Mouse (Mus musculus): ENCODE measurements around the gene Olfr720. TPM values are rescaled to one million over a fixed set of nuclear protein-coding genes. Genes with fewer than 3 reads are reported as not detected.

Gene Olfr720
- polyA plus RNA-seq (2012; rRNA removed), result not detected in 2 replicates

DNA sequence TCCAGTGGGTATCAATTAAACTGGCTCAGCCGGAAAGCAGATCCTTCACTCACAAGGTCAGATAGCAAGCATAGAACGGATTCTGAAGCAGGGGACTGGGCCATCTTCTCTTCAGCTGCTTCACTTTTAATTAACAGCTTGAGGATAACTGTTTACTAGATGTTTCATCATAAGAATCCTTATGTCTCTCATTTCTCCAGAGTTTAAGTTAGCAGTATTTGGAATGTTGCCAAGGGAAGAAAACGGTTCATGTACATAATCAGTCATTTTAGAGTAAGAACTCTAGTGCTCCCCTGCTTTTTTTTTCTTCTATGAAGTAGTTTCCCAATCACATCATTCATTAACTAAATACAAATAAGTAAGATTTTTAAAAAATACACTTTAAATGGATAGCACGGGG, at the start of gene Olfr720:
Gene Olfr720, minus strand, starts transcription at position 101 of the 400 bp plus-strand sequence.
- WGBS, result 57% methylated on average over 4 of the region's 4 CpGs
- Histone ChIP-seq H3K4me1 (ENCODE audit: control insufficient read depth, insufficient read depth, low read length) (no peaks in the 10 kb centered on the region), H3K4me3 (replicated peaks; ENCODE audit: extremely low read depth, low read depth, low read length) (no peak within 1 kb of the TSS)
- no peak for DNase-seq
- no peak for TF ChIP-seq POLR2A (IDR thresholded peaks at IDR 0.05; ENCODE audit: borderline replicate concordance, extremely low read depth, low read depth, low read length)
- no peak for TF ChIP-seq CTCF (IDR thresholded peaks at IDR 0.05; ENCODE audit: insufficient read depth, low read length)

Other genes with a start within 250 kb of the Olfr720 start
- gene Atxn7, start 225.4 kb downstream of the Olfr720 start, polyA plus RNA-seq (2012; rRNA removed), result 33.4 and 39.4 TPM in 2 replicates
- gene Thoc7, start 225.0 kb downstream of the Olfr720 start, polyA plus RNA-seq (2012; rRNA removed), result 9.2 and 13.3 TPM in 2 replicates
- gene Psmd6, start 65.9 kb downstream of the Olfr720 start, polyA plus RNA-seq (2012; rRNA removed), result 18.1 and 23.1 TPM in 2 replicates
- gene Olfr31, start 136.0 kb upstream of the Olfr720 start, polyA plus RNA-seq (2012; rRNA removed), result not detected in 2 replicates
- 89.7 and 119 TPM in 2 replicates for gene Il3ra, start 159.4 kb upstream of the Olfr720 start, polyA plus RNA-seq (2012; rRNA removed)
- not detected in 2 replicates for gene Olfr721-ps1, start 214.5 kb upstream of the Olfr720 start, polyA plus RNA-seq (2012; rRNA removed)

Measured in lung, adult 2 months (tissue).